Mouse (Mus musculus) telencephalon, adult 2 months (tissue): Measurements from ENCODE around the gene Il11ra1.
"Not testable (repeated sequence)": the region's sequence is repeated elsewhere in the genome, so short reads cannot be mapped to it uniquely, and the experiment has no call there.

ENCODE experiments used
- DNase-seq: peaks from one replicate; pipeline ENCODE4 v3.0.0-alpha.2; 2011; ENCODE audit warnings: low read depth, low spot score

Gene Il11ra1

GRCm38 (mm10) chr4:41782711-41783110, 82.9 kb downstream of the Il11ra1 start:
- DNase-seq: not testable (repeated sequence)

GRCm38 (mm10) chr4:41783197-41783596, 83.4 kb downstream of the Il11ra1 start:
- not testable (repeated sequence) for DNase-seq
